Mouse (Mus musculus) CH12.LX (cell line): Measurements from ENCODE around the gene Mtmr12. TPM values are rescaled to one million over a fixed set of nuclear protein-coding genes. Genes with fewer than 3 reads are reported as not detected.

Experiments
- DNase-seq: peaks from one replicate; pipeline ENCODE4 v3.0.0-alpha.2; 2013; ENCODE audit errors: extremely low read depth
- H3K27ac ChIP-seq: 2 replicates; pipeline ENCODE4 v1.5.1; 2012; ENCODE audit warnings: low read depth, mild to moderate bottlenecking, control low read depth, moderate library complexity; ENCODE audit not compliant: insufficient read depth
- H3K27me3 ChIP-seq: replicated peaks from 2 replicates; pipeline ENCODE3; 2012; ENCODE audit warnings: inconsistent platforms
- H3K36me3 ChIP-seq, 2 experiments: replicated peaks in 1 of 2; 2 replicates each; pipeline versions ENCODE3 to v1.6.1; 2012; ENCODE audit warnings: inconsistent platforms in 1 of 2, low read length in 1 of 2, mild to moderate bottlenecking in 1 of 2, mixed read lengths in 1 of 2, moderate library complexity in 1 of 2; ENCODE audit not compliant: control insufficient read depth in 1 of 2, insufficient read depth in 1 of 2
- H3K4me1 ChIP-seq, 2 experiments: 2 replicates each; pipeline ENCODE4 v1.6.1; 2012; ENCODE audit warnings: inconsistent platforms in 1 of 2, moderate library complexity in 1 of 2; ENCODE audit not compliant: insufficient read depth in 2 of 2, control insufficient read depth in 1 of 2
- H3K4me2 ChIP-seq: 2 replicates; pipeline ENCODE4 v1.6.1; 2012; ENCODE audit warnings: low read depth, mild to moderate bottlenecking, control low read depth; ENCODE audit not compliant: poor library complexity, insufficient read depth, severe bottlenecking
- H3K4me3 ChIP-seq, 3 experiments: fragments of 150-350 bp in 1 of 3; sonication (generic) in 1 of 3; replicated peaks in 1 of 3; 2 replicates each; pipeline versions ENCODE3 to v1.5.1; 2011 to 2012; ENCODE audit warnings: low read depth in 2 of 3, low read length in 2 of 3, mild to moderate bottlenecking in 2 of 3, moderate library complexity in 2 of 3, control low read depth in 1 of 3, improper control_type of control experiment in 1 of 3, inconsistent platforms in 1 of 3, mixed read lengths in 1 of 3; ENCODE audit not compliant: poor library complexity in 1 of 3
- H3K79me2 ChIP-seq: replicated peaks from 2 replicates; pipeline ENCODE4 v1.6.1; 2012; ENCODE audit warnings: mild to moderate bottlenecking, moderate library complexity; ENCODE audit not compliant: control insufficient read depth, poor library complexity, insufficient read depth, severe bottlenecking; ENCODE audit errors: extremely low read depth
- H3K9ac ChIP-seq: 2 replicates; pipeline ENCODE4 v1.6.1; 2012; ENCODE audit warnings: low read depth, mild to moderate bottlenecking, control low read depth, moderate library complexity; ENCODE audit not compliant: insufficient read depth
- H3K9me3 ChIP-seq: replicated peaks from 2 replicates; pipeline ENCODE3; 2012; ENCODE audit warnings: low read length, inconsistent platforms, mixed read lengths
- BHLHE40 ChIP-seq: IDR thresholded peaks from 2 replicates; pipeline ENCODE4 v1.6.1; 2011; ENCODE audit warnings: mild to moderate bottlenecking, low read depth, low read length, improper control_type of control experiment
- EP300 ChIP-seq: IDR thresholded peaks from 2 replicates; pipeline ENCODE4 v1.6.1; 2011; ENCODE audit warnings: low read length, improper control_type of control experiment
- GABPA ChIP-seq: IDR thresholded peaks from 2 replicates; pipeline ENCODE4 v1.6.1; 2012; ENCODE audit warnings: low read depth, low read length, improper control_type of control experiment, inconsistent platforms; ENCODE audit not compliant: insufficient replicate concordance
- KAT2A ChIP-seq: IDR thresholded peaks from 2 replicates; pipeline ENCODE4 v1.6.1; 2012; ENCODE audit warnings: low read length, improper control_type of control experiment, inconsistent platforms; ENCODE audit not compliant: insufficient replicate concordance
- MEF2A ChIP-seq: IDR thresholded peaks from 2 replicates; pipeline ENCODE4 v1.6.1; 2014; ENCODE audit warnings: low read depth, mild to moderate bottlenecking, inconsistent platforms, low read length, improper control_type of control experiment, borderline replicate concordance
- POLR2A ChIP-seq: IDR thresholded peaks from 2 replicates; pipeline ENCODE4 v1.6.1; 2011; ENCODE audit warnings: low read depth, mild to moderate bottlenecking, improper control_type of control experiment, low read length
- SMC3 ChIP-seq: IDR thresholded peaks from 2 replicates; pipeline ENCODE4 v1.6.1; 2011; ENCODE audit warnings: low read depth, low read length, improper control_type of control experiment
- UBTF ChIP-seq: IDR thresholded peaks from 2 replicates; pipeline ENCODE4 v1.6.1; 2012; ENCODE audit warnings: low read depth, mild to moderate bottlenecking, inconsistent platforms, low read length, improper control_type of control experiment, moderate library complexity
- ZKSCAN1 ChIP-seq: IDR thresholded peaks from 2 replicates; pipeline ENCODE4 v1.6.1; 2012; ENCODE audit warnings: low read depth, inconsistent platforms, low read length, improper control_type of control experiment, borderline replicate concordance
- ZNF384 ChIP-seq: IDR thresholded peaks from 2 replicates; pipeline ENCODE4 v1.6.1; 2012; ENCODE audit warnings: low read depth, low read length, improper control_type of control experiment, inconsistent platforms
- dilution Hi-C: fragments of 300-500 bp; cut with MboI; formaldehyde crosslinking; loops from 2 replicates; pipeline ENCODE4 v1.14.3; 2020; ENCODE audit warnings: low sequenced_read_pairs; ENCODE audit not compliant: extremely low pct_unique_long_range_greater_than_20kb, extremely low pct_ligation_motif_present
- in situ Hi-C: fragments of 300-500 bp; cut with MboI; formaldehyde crosslinking; loops from 3 replicates; pipeline ENCODE4 v1.14.3; 2019; ENCODE audit warnings: low sequenced_read_pairs, low pct_ligation_motif_present, low pct_unique_long_range_greater_than_20kb, mixed read lengths
- polyA plus RNA-seq: library from polyadenylated mRNA; unstranded; fragments of >175 nt; gene quantifications from 2 replicates; pipeline ENCODE4 v1.2.1, GENCODE M21; 2012; ENCODE audit warnings: low read depth; ENCODE audit not compliant: insufficient read length
- total RNA-seq, 2 experiments: library from RNA; depleted of rRNA; stranded (reverse); fragments of 300-350 nt in 1 of 2; fragments of >200 nt in 1 of 2; gene quantifications; 2 replicates each; pipeline ENCODE4 v1.2.3; 2012 to 2014

Gene Mtmr12
- total and polyA plus RNA-seq, 3 experiments: 8.2 to 16.3 (median 12.3) TPM

DNA sequence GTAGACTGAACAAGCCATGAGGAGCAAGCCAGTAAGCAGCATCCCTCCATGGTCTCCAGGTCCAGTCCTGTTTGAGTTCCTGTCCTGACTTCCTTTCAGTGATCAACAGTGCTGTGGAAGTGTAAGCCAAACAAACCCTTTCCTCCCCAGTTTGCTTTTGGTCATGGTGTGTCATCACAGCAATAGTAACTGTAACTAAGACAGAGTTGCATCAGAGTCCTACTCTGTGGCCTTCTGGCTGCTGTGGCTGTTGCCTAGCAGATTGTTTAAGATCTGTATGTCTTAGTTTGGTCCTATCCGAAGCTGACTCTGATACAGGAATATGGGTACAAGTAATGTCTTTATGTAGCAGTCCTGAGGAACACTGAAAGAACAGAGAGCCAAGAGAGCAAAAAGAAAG is 75.0 kb downstream of the Mtmr12 start:
- dilution Hi-C loops: loop anchor here (25.0 kb wide), 1 partner anchor 93 kb away; no protein-coding TSS in a partner anchor

DNA sequence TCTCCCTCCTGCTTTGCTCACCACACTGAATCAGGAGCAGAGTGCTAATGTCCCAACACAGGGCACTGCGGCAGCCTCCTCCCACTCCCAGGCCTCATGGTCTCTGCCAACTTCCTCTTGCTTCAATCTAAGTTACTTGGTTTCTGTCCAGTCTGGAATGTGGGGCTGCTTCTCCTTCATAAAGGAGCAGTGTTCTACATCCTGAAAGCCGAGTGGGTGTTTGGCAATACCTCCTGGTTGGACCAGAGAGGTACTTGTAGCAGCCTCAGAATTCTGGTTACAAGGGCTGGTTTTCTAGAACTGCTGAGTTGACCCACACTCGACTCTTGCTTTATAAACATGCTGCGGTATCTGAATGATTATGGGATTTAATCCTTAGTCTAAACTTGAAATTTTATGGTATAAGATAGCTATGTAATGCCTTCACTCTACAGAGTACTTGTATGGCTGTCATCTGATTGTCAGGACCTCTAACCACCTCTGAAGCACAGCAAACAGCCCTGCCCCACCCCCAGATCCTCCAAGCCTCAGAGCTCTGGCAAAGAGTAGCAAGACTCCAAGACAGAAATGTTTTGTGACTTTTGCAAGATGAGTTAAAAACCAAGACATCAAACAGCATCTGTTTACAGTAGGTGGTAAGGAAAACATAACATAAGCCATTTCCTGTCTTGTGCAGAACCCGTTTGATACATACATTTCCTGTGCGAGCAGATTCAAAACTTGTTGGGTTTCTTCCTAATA is 80.1 kb downstream of the Mtmr12 start:
- TF ChIP-seq UBTF: no peak
- dilution Hi-C loops: loop anchor here (25.0 kb wide), 1 partner anchor 98 kb away; no protein-coding TSS in a partner anchor
- Histone ChIP-seq H3K79me2 (no peaks in the 10 kb centered on the region), H3K4me2 (no peak overlapping the region), H3K27ac (no peak overlapping the region), H3K4me1 (no peaks in the 10 kb centered on the region), H3K9me3 (peaks cover 10% of the 10 kb centered on the region), H3K36me3 (no peaks in the 10 kb centered on the region), H3K9ac (no peak overlapping the region), H3K27me3 (no peaks in the 10 kb centered on the region), H3K4me3 (no peak overlapping the region)
- DNase-seq: no peak
- in situ Hi-C loops: no loop called here

More for the DNA sequence above, 75.0 kb downstream of the Mtmr12 start:
- Histone ChIP-seq H3K4me2 (no peak overlapping the region), H3K4me3 (no peak overlapping the region), H3K9me3 (peaks cover 7% of the 10 kb centered on the region), H3K79me2 (no peaks in the 10 kb centered on the region), H3K4me1 (peaks cover 0 to 5% of the 10 kb centered on the region in 2 experiments; a peak in 1 of 4 replicates), H3K27me3 (no peaks in the 10 kb centered on the region), H3K9ac (no peak overlapping the region), H3K27ac (no peak overlapping the region), H3K36me3 (no peaks in the 10 kb centered on the region)
- DNase-seq: no peak
- in situ Hi-C loops: no loop called here
- TF ChIP-seq GABPA (no peak), ZNF384 (no peak), EP300 (no peak), MEF2A (no peak), ZKSCAN1 (no peak), POLR2A (no peak)

DNA sequence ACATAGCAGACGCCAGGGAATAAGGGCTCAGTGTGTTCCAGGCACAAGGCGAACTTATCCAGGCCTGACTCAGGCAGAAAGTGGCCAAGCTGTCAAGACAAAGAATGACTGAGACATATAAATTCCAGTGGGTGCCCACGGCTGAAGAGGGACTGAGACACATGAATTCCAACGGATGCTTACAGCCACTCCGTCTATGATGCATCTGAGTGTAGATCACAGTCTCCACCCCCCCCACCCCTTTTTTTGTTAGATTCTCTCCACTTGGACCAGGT is 80.6 kb downstream of the Mtmr12 start:
- Histone ChIP-seq H3K27me3 (no peaks in the 10 kb centered on the region), H3K36me3 (no peaks in the 10 kb centered on the region)
- no peak for DNase-seq
- TF ChIP-seq BHLHE40 (no peak), UBTF (no peak), SMC3 (no peak), KAT2A (no peak)
- TF ChIP-seq, all 38 proteins: peak for 0
- Histone ChIP-seq H3K4me3 (no peak overlapping the region), H3K4me2 (no peak overlapping the region), H3K4me1 (no peaks in the 10 kb centered on the region), H3K9me3 (peaks cover 10% of the 10 kb centered on the region), H3K27ac (no peak overlapping the region), H3K79me2 (no peaks in the 10 kb centered on the region), H3K9ac (no peak overlapping the region)
- in situ Hi-C loops: no loop called here
- dilution Hi-C loops: loop anchor here (25.0 kb wide), 1 partner anchor 98 kb away; no protein-coding TSS in a partner anchor
